Mouse (Mus musculus): Measurements from ENCODE around the gene 1700037H04Rik. TPM values are rescaled to one million over a fixed set of nuclear protein-coding genes. Genes with fewer than 3 reads are reported as not detected.

Gene 1700037H04Rik
- total RNA-seq, 1 experiment = 61.6 TPM

- no peak overlapping the region for H3K27ac ChIP-seq (ENCODE audit: insufficient read depth, low read depth, low read length, poor library complexity, severe bottlenecking)
- no peak overlapping the region for H3K9ac ChIP-seq (ENCODE audit: insufficient read depth, low read depth, low read length, poor library complexity, severe bottlenecking)
- no peak for TF ChIP-seq HCFC1 (IDR thresholded peaks at IDR 0.05; ENCODE audit: borderline replicate concordance, insufficient read depth, low read length)
- no peak for TF ChIP-seq ZNF384 (IDR thresholded peaks at IDR 0.05; ENCODE audit: low read depth, low read length)
- TF ChIP-seq ZC3H11A (IDR thresholded peaks at IDR 0.05; ENCODE audit: borderline replicate concordance, low read depth, low read length) = no peak
- TF ChIP-seq MAFK (IDR thresholded peaks at IDR 0.05; ENCODE audit: insufficient read depth, low read depth, low read length) = no peak
- no peak for TF ChIP-seq CHD2 (IDR thresholded peaks at IDR 0.05; ENCODE audit: low read depth, low read length)
- peaks cover 15% of the 10 kb centered on the region; the same call in 1 of the 2 replicates for H3K36me3 ChIP-seq (ENCODE audit: control insufficient read depth, insufficient read depth, low read length, poor library complexity, severe bottlenecking)
- H3K9me3 ChIP-seq (ENCODE audit: control insufficient read depth, insufficient read depth, low read depth, low read length) = no peaks in the 10 kb centered on the region
- no peak for DNase-seq (ENCODE audit: low read depth, low spot score)
- H3K4me3 ChIP-seq (ENCODE audit: insufficient read depth in 1 of 2, low read depth in 1 of 2, low read length in 2 of 2, poor library complexity in 1 of 2, severe bottlenecking in 1 of 2) = no peak overlapping the region
- in situ Hi-C loops (cut with MboI; ENCODE audit: low sequenced_read_pairs in 2 of 2, unreplicated experiment in 2 of 2) = no loop called here
- peaks cover 0 to 13% of the 10 kb centered on the region in 2 experiments; a peak in 3 of 4 replicates for H3K4me1 ChIP-seq (ENCODE audit: control insufficient read depth in 2 of 2, insufficient read depth in 2 of 2, low read length in 2 of 2, poor library complexity in 1 of 2)
Measured at GRCm38 (mm10) chr2:131189521-131190309, 29.8 kb upstream of the 1700037H04Rik start.

GRCm38 (mm10) chr2:131188311-131188710 is 28.4 kb upstream of the 1700037H04Rik start:
- no peak overlapping the region for H3K4me3 ChIP-seq (ENCODE audit: insufficient read depth in 1 of 2, low read depth in 1 of 2, low read length in 2 of 2, poor library complexity in 1 of 2, severe bottlenecking in 1 of 2)
- in situ Hi-C loops (cut with MboI; ENCODE audit: low sequenced_read_pairs in 2 of 2, unreplicated experiment in 2 of 2) = no loop called here
- no peak overlapping the region for H3K9ac ChIP-seq (ENCODE audit: insufficient read depth, low read depth, low read length, poor library complexity, severe bottlenecking)

GRCm38 (mm10) chr2:131187602-131187922 is 27.7 kb upstream of the 1700037H04Rik start:
- no peaks in the 10 kb centered on the region for H3K9me3 ChIP-seq (ENCODE audit: control insufficient read depth, insufficient read depth, low read depth, low read length)
- no peak for DNase-seq (ENCODE audit: low read depth, low spot score)
- in situ Hi-C loops (cut with MboI; ENCODE audit: low sequenced_read_pairs in 2 of 2, unreplicated experiment in 2 of 2) = no loop called here
- peak overlapping the region; percentile 75 to 90 for H3K4me3 ChIP-seq (ENCODE audit: insufficient read depth in 1 of 2, low read depth in 1 of 2, low read length in 2 of 2, poor library complexity in 1 of 2, severe bottlenecking in 1 of 2)
- H3K27ac ChIP-seq (ENCODE audit: insufficient read depth, low read depth, low read length, poor library complexity, severe bottlenecking) = no peak overlapping the region
- peaks cover 0 to 13% of the 10 kb centered on the region in 2 experiments; a peak in 3 of 4 replicates for H3K4me1 ChIP-seq (ENCODE audit: control insufficient read depth in 2 of 2, insufficient read depth in 2 of 2, low read length in 2 of 2, poor library complexity in 1 of 2)
- H3K9ac ChIP-seq (ENCODE audit: insufficient read depth, low read depth, low read length, poor library complexity, severe bottlenecking) = peak overlapping the region; percentile 82
- TF ChIP-seq ZC3H11A (IDR thresholded peaks at IDR 0.05; ENCODE audit: borderline replicate concordance, low read depth, low read length) (no peak), MAFK (IDR thresholded peaks at IDR 0.05; ENCODE audit: insufficient read depth, low read depth, low read length) (no peak), ZNF384 (IDR thresholded peaks at IDR 0.05; ENCODE audit: low read depth, low read length) (no peak), CHD2 (IDR thresholded peaks at IDR 0.05; ENCODE audit: low read depth, low read length) (no peak), HCFC1 (IDR thresholded peaks at IDR 0.05; ENCODE audit: borderline replicate concordance, insufficient read depth, low read length) (no peak)
- H3K36me3 ChIP-seq (ENCODE audit: control insufficient read depth, insufficient read depth, low read length, poor library complexity, severe bottlenecking) = peaks cover 5% of the 10 kb centered on the region; the same call in 1 of the 2 replicates

More at GRCm38 (mm10) chr2:131188311-131188710, 28.4 kb upstream of the 1700037H04Rik start:
- H3K4me1 ChIP-seq (ENCODE audit: control insufficient read depth in 2 of 2, insufficient read depth in 2 of 2, low read length in 2 of 2, poor library complexity in 1 of 2) = peaks cover 0 to 13% of the 10 kb centered on the region in 2 experiments; a peak in 3 of 4 replicates
- TF ChIP-seq CHD2 (IDR thresholded peaks at IDR 0.05; ENCODE audit: low read depth, low read length) = no peak
- TF ChIP-seq HCFC1 (IDR thresholded peaks at IDR 0.05; ENCODE audit: borderline replicate concordance, insufficient read depth, low read length) = no peak
- TF ChIP-seq ZC3H11A (IDR thresholded peaks at IDR 0.05; ENCODE audit: borderline replicate concordance, low read depth, low read length) = no peak
- TF ChIP-seq ZNF384 (IDR thresholded peaks at IDR 0.05; ENCODE audit: low read depth, low read length) = no peak
- no peak for TF ChIP-seq MAFK (IDR thresholded peaks at IDR 0.05; ENCODE audit: insufficient read depth, low read depth, low read length)
- DNase-seq (ENCODE audit: low read depth, low spot score) = no peak
- no peaks in the 10 kb centered on the region for H3K9me3 ChIP-seq (ENCODE audit: control insufficient read depth, insufficient read depth, low read depth, low read length)
- H3K36me3 ChIP-seq (ENCODE audit: control insufficient read depth, insufficient read depth, low read length, poor library complexity, severe bottlenecking) = peaks cover 10% of the 10 kb centered on the region; the same call in 1 of the 2 replicates
- H3K27ac ChIP-seq (ENCODE audit: insufficient read depth, low read depth, low read length, poor library complexity, severe bottlenecking) = no peak overlapping the region

DNA sequence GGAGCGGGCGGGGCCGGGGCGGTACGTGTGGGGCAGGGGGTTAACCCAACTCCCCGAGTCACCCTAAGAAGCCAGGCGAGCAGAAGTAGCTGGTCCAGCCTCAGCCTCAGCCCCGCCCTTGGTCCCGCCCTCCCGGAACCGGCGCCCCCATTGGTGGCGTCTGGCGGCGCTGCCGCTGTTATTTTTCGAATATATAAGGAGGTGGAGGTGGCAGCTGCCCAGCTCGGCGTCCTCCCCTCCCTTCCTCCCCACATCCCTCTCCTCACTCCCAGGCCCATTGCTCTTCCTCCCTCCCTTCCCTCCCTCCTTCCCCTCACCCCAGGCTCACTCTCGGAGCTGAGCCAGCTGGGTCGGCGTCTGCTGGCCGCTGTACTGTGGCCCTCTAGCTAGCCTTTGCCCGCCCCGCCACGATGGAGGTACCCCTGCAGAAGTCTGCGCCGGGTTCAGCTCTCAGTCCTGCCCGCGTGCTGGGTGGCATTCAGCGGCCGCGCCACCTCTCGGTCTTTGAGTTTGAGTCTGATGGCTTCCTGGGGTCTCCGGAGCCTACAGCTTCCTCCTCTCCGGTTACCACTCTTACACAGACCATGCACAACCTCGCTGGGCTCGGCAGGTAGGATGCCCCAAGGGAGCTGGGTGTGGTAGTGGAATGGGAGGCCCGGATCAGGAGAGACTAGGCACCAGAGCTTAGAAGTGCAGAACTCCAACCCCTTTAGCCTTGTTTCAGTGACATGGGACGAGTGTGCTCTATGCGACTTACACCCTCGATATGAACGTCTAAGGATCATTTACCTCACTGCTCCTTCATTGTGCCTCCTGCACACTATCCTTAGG is 27.1 kb upstream of the 1700037H04Rik start, which contains the start of the genes Cdc25b and Spef1:
TSS of gene Cdc25b (plus strand) at position 179 of the 831 bp plus-strand sequence.
TSS of gene Spef1 (minus strand) at position 512 of the 831 bp plus-strand sequence.
- Histone ChIP-seq H3K9ac (ENCODE audit: insufficient read depth, low read depth, low read length, poor library complexity, severe bottlenecking) (peak within 1 kb of the TSS; percentile 82), H3K36me3 (ENCODE audit: control insufficient read depth, insufficient read depth, low read length, poor library complexity, severe bottlenecking) (peaks cover 5% of the 10 kb centered on the region; the same call in 1 of the 2 replicates), H3K4me1 (ENCODE audit: control insufficient read depth in 2 of 2, insufficient read depth in 2 of 2, low read length in 2 of 2, poor library complexity in 1 of 2) (peaks cover 0 to 13% of the 10 kb centered on the region in 2 experiments; a peak in 3 of 4 replicates), H3K4me3 (ENCODE audit: insufficient read depth in 1 of 2, low read depth in 1 of 2, low read length in 2 of 2, poor library complexity in 1 of 2, severe bottlenecking in 1 of 2) (peak within 1 kb of the TSS; percentile 75 to 90), H3K27ac (ENCODE audit: insufficient read depth, low read depth, low read length, poor library complexity, severe bottlenecking) (no peak within 1 kb of the TSS), H3K9me3 (ENCODE audit: control insufficient read depth, insufficient read depth, low read depth, low read length) (no peaks in the 10 kb centered on the region)
- no peak for DNase-seq (ENCODE audit: low read depth, low spot score)
- TF ChIP-seq ZNF384 (IDR thresholded peaks at IDR 0.05; ENCODE audit: low read depth, low read length) (no peak), HCFC1 (IDR thresholded peaks at IDR 0.05; ENCODE audit: borderline replicate concordance, insufficient read depth, low read length) (no peak), ZC3H11A (IDR thresholded peaks at IDR 0.05; ENCODE audit: borderline replicate concordance, low read depth, low read length) (no peak), CHD2 (IDR thresholded peaks at IDR 0.05; ENCODE audit: low read depth, low read length) (no peak), MAFK (IDR thresholded peaks at IDR 0.05; ENCODE audit: insufficient read depth, low read depth, low read length) (no peak)
- in situ Hi-C loops (cut with MboI; ENCODE audit: low sequenced_read_pairs in 2 of 2, unreplicated experiment in 2 of 2) = no loop called here

All from ES-E14 (cell line).